Mouse (Mus musculus) spleen, adult 2 months (tissue): ENCODE measurements around the gene Krtap10-4. TPM values are rescaled to one million over a fixed set of nuclear protein-coding genes. Genes with fewer than 3 reads are reported as not detected.
A peak's percentile ranks its signal among the peaks of the same experiment; 100 is the strongest.

Experiments
- DNase-seq, 2 experiments: peaks; one replicate each; pipeline versions ENCODE4 v3.0.0 to v3.0.0-alpha.2; 2012 to 2021; ENCODE audit warnings: low spot score in 2 of 2, low read depth in 1 of 2
- H3K27ac ChIP-seq: fragments of 200-500 bp; 2 replicates; pipeline ENCODE4 v1.5.1; 2012; ENCODE audit warnings: low read length, inconsistent platforms; ENCODE audit not compliant: insufficient read depth
- H3K27me3 ChIP-seq: fragments of 200-500 bp; 2 replicates; pipeline ENCODE4 v1.6.1; 2012; ENCODE audit warnings: mild to moderate bottlenecking, moderate library complexity, low read length, inconsistent platforms; ENCODE audit not compliant: control insufficient read depth, insufficient read depth
- H3K36me3 ChIP-seq: fragments of 200-500 bp; 2 replicates; pipeline ENCODE4 v1.6.1; 2012; ENCODE audit warnings: mild to moderate bottlenecking, low read length, inconsistent platforms; ENCODE audit not compliant: control insufficient read depth, insufficient read depth
- H3K4me1 ChIP-seq: fragments of 200-500 bp; 2 replicates; pipeline ENCODE4 v1.6.1; 2011; ENCODE audit warnings: inconsistent platforms; ENCODE audit not compliant: control insufficient read depth, insufficient read depth, insufficient read length
- H3K4me3 ChIP-seq: fragments of 200-500 bp; 2 replicates; pipeline ENCODE4 v1.5.1; 2011; ENCODE audit warnings: mild to moderate bottlenecking, inconsistent platforms; ENCODE audit not compliant: insufficient read depth, insufficient read length; ENCODE audit errors: extremely low read depth
- CTCF ChIP-seq: fragments of 200-500 bp; IDR thresholded peaks from 2 replicates; pipeline ENCODE4 v1.5.1; 2011; ENCODE audit warnings: mild to moderate bottlenecking, inconsistent platforms; ENCODE audit not compliant: insufficient read depth, insufficient read length, insufficient replicate concordance; ENCODE audit errors: extremely low read depth
- POLR2A ChIP-seq: fragments of 200-500 bp; IDR thresholded peaks from 2 replicates; pipeline ENCODE4 v1.6.1; 2011; ENCODE audit warnings: low read depth, low read length, inconsistent platforms
- WGBS: fragments of 180-500 bp; shearing (Covaris S2); methylation state at CpG from one replicate; pipeline ENCODE4 v1.1.7; 2018; 5-methylcytosine and 5-hydroxymethylcytosine counted together
- polyA plus RNA-seq: library from polyadenylated mRNA; depleted of rRNA; stranded (reverse); fragments of >200 nt; gene quantifications from 2 replicates; pipeline ENCODE4 v1.2.3, GENCODE M21; 2012; rRNA removed

Krtap10-4 gene
- polyA plus RNA-seq: not detected in 2 replicates

DNA sequence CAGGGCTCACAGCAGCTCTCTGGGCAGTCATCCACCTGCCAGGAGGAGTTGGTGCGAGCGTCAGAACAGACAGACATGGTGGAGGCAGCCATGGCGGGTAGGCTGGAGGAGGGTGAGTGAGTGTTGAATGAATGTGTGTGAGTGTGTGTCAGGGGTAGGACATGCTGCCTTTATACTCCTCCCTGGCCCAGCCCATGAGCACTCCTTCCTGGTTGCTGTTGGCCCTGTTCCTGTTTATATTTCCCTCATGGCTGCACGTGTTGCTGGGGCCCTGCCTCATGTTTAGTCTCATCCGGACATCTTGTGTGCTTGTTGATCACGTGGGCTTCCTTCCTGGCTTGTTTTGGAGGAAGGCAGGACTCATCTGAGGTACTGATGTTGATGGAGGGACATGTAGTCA is at the start of gene Krtap10-4:
Gene Krtap10-4, minus strand, starts transcription at position 145 of the 400 bp plus-strand sequence.
- no peaks in the 10 kb centered on the region for H3K4me1 ChIP-seq
- TF ChIP-seq CTCF (no peak), POLR2A (no peak)
- 70% methylated on average over 6 of the region's 6 CpGs for WGBS
- DNase-seq: no peak
- H3K27ac ChIP-seq: no peak within 1 kb of the TSS
- no peak within 1 kb of the TSS for H3K4me3 ChIP-seq
- H3K36me3 ChIP-seq: no peaks in the 10 kb centered on the region
- no peaks in the 10 kb centered on the region for H3K27me3 ChIP-seq

DNA sequence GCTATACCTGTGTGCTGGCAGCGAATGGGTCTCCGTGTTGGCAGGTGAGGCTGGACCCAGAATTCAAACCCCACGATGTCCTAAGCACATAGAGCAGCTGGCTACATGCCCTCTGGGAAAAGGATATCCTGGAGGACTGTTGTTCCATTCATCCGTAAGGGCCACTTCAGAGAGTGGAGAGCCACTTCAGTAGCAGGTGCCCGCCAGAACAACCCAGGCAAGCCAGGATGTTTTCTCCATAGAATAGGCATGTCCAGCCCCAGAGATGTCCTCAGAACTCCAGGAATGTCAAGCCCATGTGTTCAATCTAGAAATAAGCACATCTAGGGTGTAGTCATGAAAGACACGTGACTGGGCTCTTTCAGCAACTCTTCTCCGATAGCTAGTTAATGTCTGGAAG is 42.8 kb upstream of the Krtap10-4 start:
- H3K36me3 ChIP-seq: no peaks in the 10 kb centered on the region
- WGBS: 92% methylated on average over 7 of the region's 7 CpGs
- TF ChIP-seq POLR2A (no peak), CTCF (no peak)
- no peak overlapping the region for H3K27ac ChIP-seq
- no peak overlapping the region for H3K4me3 ChIP-seq
- H3K4me1 ChIP-seq: no peaks in the 10 kb centered on the region
- no peaks in the 10 kb centered on the region for H3K27me3 ChIP-seq
- DNase-seq: no peak

DNA sequence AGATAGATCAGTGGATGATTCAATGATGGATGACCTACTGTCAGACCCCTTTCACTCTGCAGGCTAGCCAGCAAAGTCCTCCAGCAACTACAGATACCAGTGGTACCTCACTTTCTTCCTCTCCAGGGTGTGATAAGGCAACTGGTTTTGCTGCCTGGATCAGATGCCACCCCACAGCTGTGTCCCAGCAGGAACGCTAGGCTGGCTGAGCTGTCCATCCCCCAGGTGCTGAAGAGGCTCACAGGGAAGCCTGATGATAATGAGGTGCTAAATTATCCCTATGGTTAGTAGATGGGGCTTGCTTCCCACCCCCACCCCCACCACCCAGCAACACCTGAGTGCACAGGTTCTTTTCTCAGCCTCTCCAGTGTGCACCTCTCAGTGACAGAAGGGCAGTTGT is 40.7 kb upstream of the Krtap10-4 start:
- Histone ChIP-seq H3K36me3 (no peaks in the 10 kb centered on the region), H3K27ac (no peak overlapping the region), H3K4me3 (no peak overlapping the region), H3K27me3 (no peaks in the 10 kb centered on the region), H3K4me1 (0 out of 2 replicates have a peak, but pooled peaks cover 2% of the 10 kb centered on the region)
- WGBS: 74% methylated on average over 1 of the region's 1 CpGs
- TF ChIP-seq CTCF (no peak), POLR2A (no peak)
- no peak for DNase-seq

DNA sequence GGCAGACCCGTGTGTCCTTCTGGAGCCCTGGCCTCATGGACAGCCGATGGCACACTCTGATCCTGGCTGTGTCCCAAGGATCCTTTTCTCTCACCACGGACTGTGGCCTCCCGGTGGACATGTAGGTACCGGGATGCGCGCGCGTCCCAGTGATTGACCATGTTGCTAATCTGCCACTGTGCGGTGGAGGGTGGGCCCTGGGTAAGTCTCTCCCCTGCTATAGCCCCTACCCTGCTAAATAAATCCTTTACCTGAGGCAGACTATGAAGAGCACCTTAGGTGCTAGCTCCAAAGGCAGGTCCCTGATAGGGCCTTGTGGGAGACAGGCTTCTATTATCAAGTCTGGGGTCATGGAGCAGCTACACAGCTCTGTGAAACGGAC is 37.9 kb upstream of the Krtap10-4 start:
- 26% methylated on average over 11 of the region's 11 CpGs for WGBS
- no peak for DNase-seq
- peak overlapping the region; percentile 38 for H3K4me3 ChIP-seq
- no peaks in the 10 kb centered on the region for H3K27me3 ChIP-seq
- 0 out of 2 replicates have a peak, but pooled peaks cover 2% of the 10 kb centered on the region for H3K4me1 ChIP-seq
- TF ChIP-seq CTCF (no peak), POLR2A (no peak)
- H3K36me3 ChIP-seq: no peaks in the 10 kb centered on the region
- H3K27ac ChIP-seq: no peak overlapping the region

DNA sequence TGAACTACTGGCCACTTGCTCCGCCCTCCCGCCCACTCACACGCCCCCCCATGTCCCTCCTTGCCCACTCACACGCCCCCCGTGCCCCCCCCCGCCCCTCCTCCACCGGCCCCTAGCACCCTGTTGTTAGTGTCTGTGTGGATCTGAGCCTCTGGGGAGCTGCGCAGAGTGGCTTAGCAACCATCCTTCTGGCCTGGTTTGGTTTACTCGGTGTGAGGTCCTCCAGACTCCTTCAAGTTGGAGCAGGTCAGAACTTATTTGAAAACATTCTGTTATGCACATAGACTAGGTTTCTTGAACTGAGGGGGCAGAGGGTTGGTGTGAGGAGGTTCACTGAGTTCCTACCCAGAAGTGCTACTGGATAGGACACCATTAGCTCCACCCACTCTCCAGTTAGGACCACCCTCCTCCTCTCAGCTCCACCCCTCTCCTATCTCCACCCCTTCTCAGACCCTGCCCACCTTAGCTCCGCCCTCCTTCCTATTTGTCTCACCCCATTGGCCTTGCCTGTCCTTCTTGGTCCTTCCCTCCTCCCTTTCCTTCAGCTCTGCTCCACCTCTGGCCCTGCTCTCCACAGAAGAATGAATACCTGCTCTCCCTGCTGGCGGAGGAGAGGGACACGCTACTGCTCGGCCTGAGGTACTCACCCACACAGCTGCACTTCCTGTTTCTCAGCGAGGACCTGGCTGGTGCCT is 37.3 kb upstream of the Krtap10-4 start:
- 25% methylated on average over 14 of the region's 14 CpGs for WGBS
- Histone ChIP-seq H3K4me3 (peak overlapping the region; percentile 38), H3K36me3 (no peaks in the 10 kb centered on the region), H3K27ac (no peak overlapping the region), H3K27me3 (no peaks in the 10 kb centered on the region), H3K4me1 (0 out of 2 replicates have a peak, but pooled peaks cover 2% of the 10 kb centered on the region)
- TF ChIP-seq CTCF (no peak), POLR2A (no peak)
- peak; percentile 22 to 42 for DNase-seq

DNA sequence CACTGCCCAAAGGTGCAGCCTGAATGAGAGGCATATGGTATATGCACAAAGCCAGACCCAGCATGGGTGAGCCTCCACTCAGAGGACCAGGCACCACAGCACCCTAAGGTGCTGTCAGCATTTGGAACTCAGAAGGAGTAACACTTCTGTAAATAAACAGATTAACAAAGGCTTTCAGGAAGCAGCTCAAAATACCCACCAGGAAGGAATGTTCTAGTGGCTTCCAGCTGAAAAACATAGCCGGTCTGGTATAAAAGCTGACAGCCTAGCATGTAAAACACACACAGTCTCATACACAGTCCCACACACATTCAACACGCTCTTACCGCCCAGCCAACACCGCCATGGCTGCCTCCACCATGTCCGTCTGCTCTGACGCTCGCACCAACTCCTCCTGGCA is 34.8 kb upstream of the Krtap10-4 start, which contains the start of gene Gm3285:
Gene Gm3285, plus strand, starts transcription at position 301 of the 400 bp plus-strand sequence.
- Histone ChIP-seq H3K27me3 (no peaks in the 10 kb centered on the region), H3K36me3 (no peaks in the 10 kb centered on the region), H3K4me1 (0 out of 2 replicates have a peak, but pooled peaks cover 2% of the 10 kb centered on the region), H3K27ac (no peak within 1 kb of the TSS), H3K4me3 (no peak within 1 kb of the TSS)
- TF ChIP-seq POLR2A (no peak), CTCF (no peak)
- WGBS: 63% methylated on average over 5 of the region's 7 CpGs
- no peak for DNase-seq

DNA sequence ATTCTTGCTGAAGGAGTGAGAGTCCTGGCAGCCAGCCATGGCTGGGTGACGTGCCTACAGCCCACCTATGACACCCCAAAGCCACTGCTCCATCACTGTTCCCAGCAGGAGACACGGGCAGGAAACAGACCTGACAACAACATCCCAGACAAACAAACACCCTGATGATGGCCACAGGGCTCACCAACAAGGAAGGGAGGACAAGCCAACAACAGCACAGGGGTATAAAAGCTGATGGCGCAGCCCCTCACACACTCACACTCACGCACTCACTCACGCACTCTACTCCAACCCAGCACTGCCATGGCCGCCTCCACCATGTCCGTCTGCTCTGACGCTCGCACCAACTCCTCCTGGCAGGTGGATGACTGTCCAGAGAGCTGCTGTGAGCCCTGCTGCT is 25.7 kb upstream of the Krtap10-4 start, which contains the start of gene Gm10318:
Gene Gm10318, plus strand, starts transcription at position 301 of the 400 bp plus-strand sequence.
- no peak within 1 kb of the TSS for H3K27ac ChIP-seq
- H3K4me3 ChIP-seq: no peak within 1 kb of the TSS
- no peak for DNase-seq
- TF ChIP-seq CTCF (no peak), POLR2A (no peak)
- no peaks in the 10 kb centered on the region for H3K27me3 ChIP-seq
- H3K4me1 ChIP-seq: no peaks in the 10 kb centered on the region
- 68% methylated on average over 9 of the region's 9 CpGs for WGBS
- H3K36me3 ChIP-seq: no peaks in the 10 kb centered on the region
